Mouse (Mus musculus) myocyte (in vitro differentiated cells): ENCODE measurements around the gene Gpr4.

Source experiments
- CEBPB ChIP-seq: IDR thresholded peaks from 2 replicates; pipeline ENCODE4 v1.6.1; 2011; ENCODE audit warnings: mild to moderate bottlenecking, moderate library complexity; ENCODE audit not compliant: poor library complexity, insufficient read depth, severe bottlenecking
- E2F4 ChIP-seq: IDR thresholded peaks from one replicate; pipeline ENCODE4 v1.6.1; 2011; ENCODE audit warnings: mild to moderate bottlenecking, control low read depth, moderate library complexity; ENCODE audit not compliant: insufficient read depth
- MAX ChIP-seq: IDR thresholded peaks from one replicate; pipeline ENCODE4 v1.6.1; 2011; ENCODE audit warnings: low read depth, mild to moderate bottlenecking, control low read depth
- POLR2A ChIP-seq: IDR thresholded peaks from one replicate; pipeline ENCODE4 v1.6.1; 2011; ENCODE audit warnings: low read depth, mild to moderate bottlenecking, control low read depth, moderate library complexity; ENCODE audit not compliant: insufficient read length
- POLR2AphosphoS2 ChIP-seq: IDR thresholded peaks from one replicate; pipeline ENCODE4 v1.6.1; 2011; ENCODE audit warnings: low read depth, control low read depth; ENCODE audit not compliant: insufficient read length
- USF1 ChIP-seq: IDR thresholded peaks from one replicate; pipeline ENCODE4 v1.6.1; 2011; ENCODE audit warnings: low read depth, mild to moderate bottlenecking, control low read depth, moderate library complexity

DNA sequence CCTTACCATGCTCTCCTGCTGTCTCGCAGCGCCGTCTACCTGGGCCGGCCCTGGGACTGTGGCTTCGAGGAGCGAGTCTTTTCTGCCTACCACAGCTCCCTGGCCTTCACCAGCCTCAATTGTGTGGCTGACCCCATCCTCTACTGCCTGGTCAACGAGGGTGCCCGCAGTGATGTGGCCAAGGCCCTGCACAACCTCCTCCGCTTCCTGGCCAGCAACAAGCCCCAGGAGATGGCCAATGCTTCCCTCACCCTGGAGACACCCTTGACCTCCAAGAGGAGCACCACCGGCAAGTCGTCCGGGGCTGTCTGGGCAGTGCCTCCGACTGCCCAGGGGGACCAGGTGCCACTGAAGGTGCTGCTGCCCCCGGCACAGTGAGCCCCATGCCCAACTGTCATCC lies 10.5 kb downstream of the Gpr4 start:
- no peak for TF ChIP-seq MAX
- peak; percentile 64 for TF ChIP-seq POLR2AphosphoS2
- no peak for TF ChIP-seq USF1
- TF ChIP-seq E2F4, result no peak
- TF ChIP-seq CEBPB, result no peak
- TF ChIP-seq POLR2A, result no peak
